Mouse (Mus musculus) CD4-positive, CD25-positive, alpha-beta regulatory T cell, adult 4 months (primary cell): ENCODE results near the gene Cdc45. TPM values are rescaled to one million over a fixed set of nuclear protein-coding genes. Genes with fewer than 3 reads are reported as not detected.

Experiments
- ATAC-seq: one replicate; pipeline ENCODE4 v1.8.0; 2017
- polyA plus RNA-seq, 2 experiments: library from polyadenylated mRNA; unstranded; fragments of 100-300 nt; shearing (Covaris generic); gene quantifications; one replicate each; pipeline ENCODE4 v1.2.1; 2017

Cdc45 gene
- polyA plus RNA-seq, 2 experiments from 2014 or later, result 5.8 to 9.4 TPM

- ATAC-seq, result no peak
These were observed 23.0 kb downstream of the Cdc45 start for GRCm38 (mm10) chr16:18788627-18789406.

GRCm38 (mm10) chr16:18786652-18787051 is 25.1 kb downstream of the Cdc45 start:
- no peak for ATAC-seq

- no peak for ATAC-seq
These were observed 26.3 kb downstream of the Cdc45 start for GRCm38 (mm10) chr16:18785485-18785884.

GRCm38 (mm10) chr16:18785025-18785424 is 26.8 kb downstream of the Cdc45 start:
- ATAC-seq, result no peak

- ATAC-seq, result no peak
These were observed 30.0 kb downstream of the Cdc45 start for GRCm38 (mm10) chr16:18781810-18782209.

- ATAC-seq, result no peak
These were observed 33.3 kb downstream of the Cdc45 start for GRCm38 (mm10) chr16:18778461-18778860.

- ATAC-seq, result no peak
These were observed 34.4 kb downstream of the Cdc45 start for GRCm38 (mm10) chr16:18777101-18778080.

- ATAC-seq, result no peak
These were observed 35.2 kb downstream of the Cdc45 start, which contains the start of gene Cldn5 for GRCm38 (mm10) chr16:18776556-18777100. Gene Cldn5, plus strand, starts transcription at chr16:18776847.

- ATAC-seq, result no peak
These were observed 35.9 kb downstream of the Cdc45 start for GRCm38 (mm10) chr16:18775621-18776555.

- no peak for ATAC-seq
These were observed 37.9 kb downstream of the Cdc45 start for GRCm38 (mm10) chr16:18773936-18774335.

GRCm38 (mm10) chr16:18769501-18769900 is 42.3 kb downstream of the Cdc45 start:
- no peak for ATAC-seq

- no peak for ATAC-seq
These were observed 45.4 kb downstream of the Cdc45 start for GRCm38 (mm10) chr16:18766390-18766789.

- no peak for ATAC-seq
These were observed 48.8 kb downstream of the Cdc45 start for GRCm38 (mm10) chr16:18762960-18763359.

GRCm38 (mm10) chr16:18761734-18762133 is 50.1 kb downstream of the Cdc45 start:
- ATAC-seq, result no peak

GRCm38 (mm10) chr16:18751885-18752499 is 59.8 kb downstream of the Cdc45 start:
- no peak for ATAC-seq

- ATAC-seq, result no peak
These were observed 60.7 kb downstream of the Cdc45 start for GRCm38 (mm10) chr16:18751101-18751500.

GRCm38 (mm10) chr16:18746268-18747122 is 65.3 kb downstream of the Cdc45 start:
- ATAC-seq, result no peak

- no peak for ATAC-seq
These were observed 73.5 kb downstream of the Cdc45 start for GRCm38 (mm10) chr16:18738303-18738702.

- peak; percentile 82 for ATAC-seq
These were observed 78.5 kb downstream of the Cdc45 start for GRCm38 (mm10) chr16:18733100-18733956.
